Mouse (Mus musculus) lung, postnatal 25 days (tissue): ENCODE data around the gene Gm21800.
"Not testable (repeated sequence)": the region's sequence is repeated elsewhere in the genome, so short reads cannot be mapped to it uniquely, and the experiment has no call there.

Source experiments
- DNase-seq: peaks from one replicate; pipeline ENCODE4 v3.0.0; 2022; ENCODE audit warnings: low spot score

The Gm21800 gene

DNA sequence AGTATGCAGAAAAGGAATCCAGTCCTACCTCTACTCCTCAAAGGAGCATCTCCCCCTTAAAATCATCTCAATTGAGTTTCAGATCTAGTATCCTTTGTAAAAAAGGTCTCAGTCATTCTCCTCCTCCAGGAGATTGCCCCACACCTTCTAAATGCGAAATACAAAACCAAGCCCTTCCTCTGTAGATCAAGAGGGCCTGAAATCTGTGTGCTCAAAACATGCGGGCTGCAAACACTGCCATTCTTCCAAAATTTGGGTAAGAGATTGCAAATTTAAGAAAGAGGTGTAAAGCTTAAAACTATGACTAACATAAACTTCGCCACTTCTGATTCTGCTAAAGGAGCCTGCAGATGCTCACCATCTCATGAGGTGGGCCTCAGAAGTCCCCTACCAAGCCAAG, at the start of gene Gm21800:
Gm21800 (plus strand) TSS at position 301 of the 400 bp plus-strand sequence.
- DNase-seq: not testable (repeated sequence)
